Mouse (Mus musculus): ENCODE results near the gene Gprc5a.

The Gprc5a gene

DNA sequence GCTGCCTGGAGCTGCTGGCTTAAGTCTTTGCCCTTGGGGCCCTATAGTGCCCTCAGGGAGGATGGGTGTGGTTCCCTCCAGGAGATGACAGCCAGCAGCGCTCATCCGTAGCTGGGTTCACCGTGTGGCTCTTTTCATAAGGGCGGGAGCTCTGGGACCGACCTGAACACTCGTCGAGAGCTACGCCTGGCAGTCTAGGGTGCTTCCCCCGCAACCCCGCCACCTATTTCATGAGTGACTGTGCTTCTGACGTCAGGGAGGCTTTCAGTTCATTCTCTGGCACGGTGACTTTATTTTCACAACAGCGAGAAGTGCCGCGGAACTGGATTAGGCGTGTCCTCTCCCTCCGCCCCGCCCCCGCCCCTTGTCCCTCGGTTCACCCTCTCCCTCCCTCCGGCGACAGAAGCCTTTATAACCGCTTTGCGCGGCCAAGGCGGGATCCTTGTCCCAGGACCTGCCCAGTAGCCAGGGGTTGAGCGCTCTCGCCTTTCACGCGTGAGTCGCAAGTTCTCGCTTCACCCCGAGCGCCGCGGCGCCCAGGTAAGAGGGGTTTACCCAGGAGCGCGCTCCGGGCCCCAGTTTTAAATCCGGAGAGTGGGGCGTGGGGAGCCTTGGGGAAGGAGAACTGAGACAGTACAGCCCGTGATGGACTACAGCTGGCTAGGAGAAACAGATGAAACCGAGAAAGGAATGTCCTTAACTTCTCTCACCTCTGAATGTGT is at the start of gene Gprc5a:
Gene Gprc5a (plus strand): TSS at position 416 of the 722 bp plus-strand sequence.
- TF ChIP-seq GATA4 (IDR thresholded peaks at IDR 0.05; ENCODE audit: insufficient replicate concordance, low read length) = no peak

DNA sequence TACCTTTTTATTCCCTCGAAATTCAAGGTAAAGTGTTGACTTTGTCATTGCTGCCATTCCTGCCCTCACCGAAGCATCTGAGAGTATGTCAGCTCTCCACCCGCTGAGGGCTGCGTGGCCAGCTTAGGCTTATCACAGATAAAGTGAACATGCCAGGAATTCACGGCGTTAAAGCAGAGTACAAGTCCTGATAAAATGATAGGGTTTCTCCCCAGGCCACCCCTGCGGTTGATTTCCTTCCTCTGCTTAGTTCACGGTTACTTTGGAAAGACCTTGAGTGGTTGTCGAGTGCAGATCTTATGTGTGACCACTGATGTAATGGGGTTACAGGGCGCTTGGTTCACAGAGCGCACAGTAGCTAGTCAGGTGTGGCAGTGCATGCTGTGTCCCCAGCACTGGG is 48.2 kb upstream of the Gprc5a start:
- TF ChIP-seq GATA4 (IDR thresholded peaks at IDR 0.05; ENCODE audit: insufficient replicate concordance, low read length) = no peak

DNA sequence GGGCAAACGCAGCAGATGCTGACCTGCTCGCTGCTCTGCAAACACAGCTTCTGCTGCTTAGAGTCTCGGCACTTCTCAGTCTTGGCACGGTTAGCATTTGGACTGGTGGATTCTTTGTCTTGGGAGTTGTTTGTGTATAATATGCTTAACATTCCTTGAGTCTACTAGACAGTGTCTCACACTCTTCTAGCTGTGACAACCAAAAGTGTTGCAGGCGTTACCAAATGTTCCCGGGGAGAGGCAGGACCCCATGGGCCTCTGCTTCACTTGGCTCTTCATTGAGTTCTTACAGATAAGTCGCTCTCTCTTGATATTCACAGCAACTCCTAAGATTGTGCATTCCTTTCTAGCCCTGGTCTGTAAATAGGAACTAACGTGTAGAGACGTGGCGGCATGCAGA is 45.9 kb upstream of the Gprc5a start:
- TF ChIP-seq GATA4 (IDR thresholded peaks at IDR 0.05; ENCODE audit: insufficient replicate concordance, low read length) = no peak

DNA sequence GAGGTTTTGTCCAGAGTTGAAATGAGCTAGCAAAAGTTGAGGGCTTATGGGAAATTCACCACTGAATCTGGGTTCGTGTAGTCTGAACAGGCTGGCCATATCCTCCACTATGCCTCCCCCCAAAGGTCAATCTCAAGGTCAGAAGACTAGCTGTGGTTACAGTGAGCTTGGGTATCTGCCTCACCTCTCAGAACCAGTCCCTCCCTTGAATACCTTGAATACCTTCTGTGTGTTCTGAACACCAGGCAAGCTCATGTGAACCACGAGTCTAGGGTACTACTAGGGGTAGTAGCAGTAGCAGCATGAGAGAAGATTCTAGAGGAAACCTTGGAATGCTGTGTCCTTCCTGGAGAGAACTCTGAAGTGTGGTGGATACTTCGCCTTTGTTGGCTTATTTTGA is 43.8 kb upstream of the Gprc5a start:
- TF ChIP-seq GATA4 (IDR thresholded peaks at IDR 0.05; ENCODE audit: insufficient replicate concordance, low read length) = no peak

DNA sequence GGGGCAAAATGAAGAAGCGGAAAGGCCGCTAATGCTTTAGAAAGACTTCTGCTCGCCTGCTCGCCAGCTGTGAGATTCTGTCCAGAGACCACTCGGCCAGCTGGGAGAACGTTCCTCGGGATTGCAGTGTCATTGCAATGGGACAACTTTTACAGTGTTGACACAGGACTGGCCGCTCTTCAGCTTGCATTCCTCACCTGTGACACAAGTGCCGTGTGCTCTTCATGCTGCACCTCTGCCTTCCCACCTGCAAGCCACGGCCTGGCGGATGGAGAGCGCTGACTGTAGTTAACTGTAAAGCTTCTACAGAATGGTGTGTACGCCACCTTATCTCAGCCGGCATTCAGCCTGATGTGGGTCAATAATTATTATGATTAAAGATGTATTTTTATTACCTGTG is 42.1 kb upstream of the Gprc5a start:
- TF ChIP-seq GATA4 (IDR thresholded peaks at IDR 0.05; ENCODE audit: insufficient replicate concordance, low read length) = no peak

DNA sequence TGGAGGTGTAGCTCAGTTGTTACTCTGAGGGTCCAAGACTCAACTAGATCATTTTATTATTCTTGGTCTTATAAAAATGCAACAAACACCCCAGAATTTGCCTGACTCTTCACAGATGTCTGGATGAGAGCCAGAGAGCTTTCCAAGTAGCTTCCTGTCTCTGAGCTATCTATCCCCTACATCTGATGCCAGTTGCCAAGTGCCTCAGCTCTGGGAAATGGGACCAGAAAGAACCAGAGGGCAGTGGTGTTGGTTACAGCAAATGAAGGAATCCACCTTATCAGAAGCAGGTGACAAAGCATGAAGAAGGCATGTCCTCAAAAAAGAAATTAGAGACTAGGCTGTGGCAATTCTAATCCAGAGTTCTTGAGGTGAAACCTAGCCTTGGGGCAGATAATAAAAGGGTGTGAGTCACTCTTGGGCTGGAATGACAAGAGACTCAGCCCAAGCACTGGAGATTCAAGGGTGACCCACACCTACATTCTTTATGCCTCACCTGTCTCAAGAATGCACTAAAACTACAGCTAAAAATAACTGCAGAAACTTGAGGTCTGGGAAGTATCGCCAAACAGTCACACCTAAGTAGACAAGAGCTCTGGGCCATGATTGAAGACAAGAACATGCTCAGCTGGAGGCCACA is 40.5 kb upstream of the Gprc5a start:
- TF ChIP-seq GATA4 (IDR thresholded peaks at IDR 0.05; ENCODE audit: insufficient replicate concordance, low read length) = no peak

DNA sequence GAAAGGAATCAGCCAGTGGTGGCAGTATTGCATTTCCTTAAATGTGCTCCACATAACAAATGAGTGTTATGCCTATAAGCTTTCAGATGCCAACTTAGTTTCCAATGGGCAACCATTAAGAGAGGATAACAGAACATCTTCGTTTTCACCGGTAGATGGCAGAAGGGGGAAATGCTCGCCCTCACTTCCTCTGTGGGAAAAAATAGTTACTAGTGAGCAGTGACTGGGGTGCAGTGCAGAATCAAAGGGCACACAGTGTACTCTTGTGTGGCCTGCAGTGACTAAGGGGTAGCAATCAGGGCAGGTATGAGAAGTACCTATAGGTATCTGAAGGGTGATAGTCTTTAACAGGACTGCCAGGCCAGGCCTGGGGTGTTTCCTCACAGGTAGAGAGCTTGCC is 39.2 kb upstream of the Gprc5a start:
- no peak for TF ChIP-seq GATA4 (IDR thresholded peaks at IDR 0.05; ENCODE audit: insufficient replicate concordance, low read length)

DNA sequence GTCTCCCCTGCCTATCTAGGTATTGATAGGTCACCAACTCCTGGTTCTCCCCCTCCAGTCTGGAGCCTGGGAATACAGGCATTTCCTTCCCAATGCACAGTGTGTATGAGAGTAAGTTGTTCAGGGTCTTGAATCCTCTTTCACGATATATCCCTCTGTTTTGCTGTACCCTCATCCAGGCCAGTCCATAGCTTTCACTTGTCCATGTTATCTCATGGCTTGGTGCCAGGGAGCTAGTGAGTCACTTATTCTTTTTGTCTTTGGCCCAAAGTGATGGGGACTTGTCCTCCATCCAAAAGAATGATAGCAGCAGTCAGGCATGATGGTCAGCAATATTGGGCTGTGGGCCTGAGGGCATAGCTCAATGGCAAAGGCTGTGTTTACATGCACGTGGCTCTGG is 38.7 kb upstream of the Gprc5a start:
- TF ChIP-seq GATA4 (IDR thresholded peaks at IDR 0.05; ENCODE audit: insufficient replicate concordance, low read length) = no peak

DNA sequence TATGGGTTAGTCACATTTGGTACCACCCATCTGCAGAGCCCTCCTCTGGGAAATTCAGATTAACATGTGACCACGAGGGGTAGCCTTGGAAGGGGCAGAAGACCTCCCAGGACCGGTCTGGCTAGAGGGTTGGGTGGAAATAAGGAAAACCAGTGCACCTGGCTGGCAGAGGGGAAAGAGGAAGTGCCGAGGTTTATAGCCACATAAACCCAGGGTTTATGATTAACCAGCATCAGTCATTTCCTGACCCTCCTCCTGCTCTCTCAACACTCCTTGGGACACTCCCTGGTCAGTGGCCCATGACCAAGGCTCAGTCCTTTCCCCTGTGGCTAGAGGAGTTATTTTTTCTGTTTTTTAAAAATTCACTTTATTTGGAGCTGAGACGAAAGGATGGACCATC is 36.2 kb upstream of the Gprc5a start:
- no peak for TF ChIP-seq GATA4 (IDR thresholded peaks at IDR 0.05; ENCODE audit: insufficient replicate concordance, low read length)

DNA sequence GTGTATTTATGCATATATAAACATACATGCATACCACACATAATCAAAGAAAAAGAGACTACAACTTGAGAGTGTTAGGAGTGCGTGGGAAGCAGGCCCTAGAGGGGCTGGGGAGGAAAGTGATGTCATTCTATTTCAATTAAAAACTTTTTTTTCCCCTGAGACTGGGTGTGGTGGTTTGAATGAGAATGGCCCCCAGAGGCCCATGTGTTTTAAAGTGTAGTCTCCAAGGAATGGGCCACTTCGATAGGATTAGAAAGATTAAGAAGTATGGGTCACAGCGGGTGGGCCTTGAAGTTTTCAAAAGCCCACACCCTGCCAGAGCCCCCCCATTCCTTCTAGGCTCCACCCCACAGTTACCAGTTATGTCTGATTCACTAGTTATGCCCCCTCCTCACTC is 26.8 kb upstream of the Gprc5a start:
- TF ChIP-seq GATA4 (IDR thresholded peaks at IDR 0.05; ENCODE audit: insufficient replicate concordance, low read length) = no peak

DNA sequence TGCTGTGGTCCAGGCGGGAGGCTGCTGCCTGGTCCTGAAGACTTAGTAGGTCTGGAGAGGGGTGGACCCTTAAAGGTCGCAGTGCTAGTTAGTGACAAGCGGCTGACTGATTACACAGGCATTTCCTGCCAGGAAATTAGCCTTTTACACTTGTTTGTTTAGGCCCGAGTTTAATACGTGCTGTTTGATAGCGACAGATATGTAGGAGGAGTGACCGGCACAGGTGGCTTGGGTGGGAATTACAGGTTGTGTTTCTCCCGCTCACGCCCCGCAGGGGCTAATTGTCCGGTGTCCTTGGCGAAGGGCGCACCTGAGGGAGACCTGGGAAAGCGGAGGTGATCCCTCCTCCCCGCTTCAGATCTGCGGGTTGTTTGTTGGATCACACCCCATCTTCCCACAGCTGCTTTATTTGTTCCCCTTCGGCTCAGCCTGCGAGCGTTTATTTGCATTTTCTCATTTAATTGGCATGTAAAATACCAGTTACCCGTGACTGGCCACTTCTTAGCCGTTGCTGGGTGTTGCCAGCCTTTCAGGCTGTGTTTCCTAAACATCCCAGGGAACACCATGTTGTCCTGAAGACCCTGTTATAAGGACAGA is 25.1 kb upstream of the Gprc5a start:
- TF ChIP-seq GATA4 (IDR thresholded peaks at IDR 0.05; ENCODE audit: insufficient replicate concordance, low read length) = no peak

DNA sequence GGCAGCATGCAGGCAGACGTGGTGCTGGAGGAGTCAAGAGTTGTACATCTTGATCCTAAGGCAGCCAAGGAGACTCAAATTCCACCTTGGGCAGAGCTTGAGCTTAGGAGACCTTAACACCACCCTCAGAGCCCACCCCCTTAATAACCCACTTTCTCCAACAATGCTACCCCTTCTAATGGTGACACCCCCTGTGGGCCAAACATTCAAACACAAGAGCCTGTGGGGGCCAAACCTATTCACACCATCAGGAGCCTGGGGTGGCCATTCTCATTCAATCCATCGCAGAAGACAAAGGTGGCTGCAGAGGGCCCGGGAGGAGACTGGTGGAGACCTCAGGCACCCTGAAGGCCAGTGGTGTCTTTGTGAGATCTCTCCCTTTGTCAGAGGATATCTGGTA is 23.5 kb upstream of the Gprc5a start:
- no peak for TF ChIP-seq GATA4 (IDR thresholded peaks at IDR 0.05; ENCODE audit: insufficient replicate concordance, low read length)

DNA sequence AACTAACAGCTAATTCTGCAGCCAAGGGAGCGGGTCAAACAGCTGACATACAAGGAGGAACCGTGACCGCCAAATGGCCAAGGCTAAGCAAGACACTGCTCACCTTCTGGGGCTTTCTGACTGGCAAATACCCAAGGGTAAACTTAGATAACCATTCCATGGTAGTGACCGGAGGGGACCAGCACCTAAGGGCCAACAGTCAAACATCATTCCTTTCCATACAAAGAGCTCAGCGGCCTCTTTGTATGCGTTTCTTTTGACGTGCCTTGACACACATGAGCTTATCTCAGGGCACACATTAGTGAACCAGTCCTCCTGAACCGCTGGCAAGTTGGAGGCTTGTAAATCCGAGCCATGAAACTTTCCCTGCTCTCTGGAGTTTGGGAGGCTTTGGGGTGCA is 18.2 kb upstream of the Gprc5a start:
- TF ChIP-seq GATA4 (IDR thresholded peaks at IDR 0.05; ENCODE audit: insufficient replicate concordance, low read length) = no peak

DNA sequence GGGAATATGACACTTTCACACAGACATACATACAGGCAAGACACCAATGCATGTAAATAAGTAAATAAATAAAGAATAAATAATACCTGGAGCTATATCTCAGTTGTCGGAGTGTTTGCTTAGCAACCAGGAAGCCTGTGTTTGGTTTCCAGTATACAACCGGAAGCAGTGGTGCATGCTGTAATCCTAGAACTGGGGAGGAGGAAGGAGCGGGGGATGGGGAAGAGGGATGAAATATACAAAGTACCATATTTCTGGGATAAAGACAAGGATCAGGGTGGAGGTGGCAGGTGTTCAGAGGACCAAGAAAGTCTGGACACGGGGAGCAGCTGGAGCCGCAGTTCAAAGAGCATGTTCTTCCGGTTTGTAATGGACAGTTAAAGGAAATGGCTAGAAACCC is 16.9 kb upstream of the Gprc5a start:
- TF ChIP-seq GATA4 (IDR thresholded peaks at IDR 0.05; ENCODE audit: insufficient replicate concordance, low read length) = no peak

DNA sequence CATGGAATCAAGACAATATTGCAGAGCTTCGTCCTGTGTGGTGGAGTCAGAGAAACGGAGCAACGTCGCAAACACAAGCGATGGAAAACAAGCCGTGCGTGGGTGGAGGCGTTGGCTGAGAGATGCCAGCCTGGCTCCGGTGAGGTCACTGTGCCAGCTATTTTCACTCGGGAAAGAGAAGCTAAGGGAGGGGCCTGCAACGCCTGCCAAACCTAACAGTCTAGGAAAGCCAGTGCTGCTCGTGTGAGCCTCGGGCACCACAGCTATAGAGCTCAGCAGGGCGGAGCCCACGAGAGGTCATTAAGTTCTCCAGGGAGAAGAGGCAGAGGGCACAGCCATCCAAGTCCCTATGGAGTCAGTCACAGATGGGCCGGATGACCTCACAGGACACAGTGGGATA is 16.5 kb upstream of the Gprc5a start:
- TF ChIP-seq GATA4 (IDR thresholded peaks at IDR 0.05; ENCODE audit: insufficient replicate concordance, low read length) = no peak

DNA sequence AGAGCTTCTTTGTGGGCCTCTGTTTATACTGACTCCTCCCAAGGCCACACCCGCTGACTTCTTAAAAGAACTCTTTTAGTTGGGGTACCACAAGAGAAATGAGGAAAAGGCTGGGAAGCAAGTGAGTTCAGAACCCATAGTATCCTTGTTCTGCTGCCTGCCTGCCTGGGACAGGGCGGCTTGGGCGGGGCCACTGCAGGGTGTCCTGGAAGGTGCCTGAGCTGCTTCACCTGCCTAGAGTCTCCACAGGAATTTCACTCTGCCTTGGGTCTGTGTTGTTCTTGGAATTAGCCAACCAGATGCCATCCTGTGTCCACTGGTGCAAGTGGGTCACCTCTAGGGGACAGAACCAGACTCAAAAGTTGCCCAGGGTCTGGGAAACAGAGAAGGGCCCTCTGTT is 11.7 kb upstream of the Gprc5a start:
- TF ChIP-seq GATA4 (IDR thresholded peaks at IDR 0.05; ENCODE audit: insufficient replicate concordance, low read length) = no peak

All from liver, adult (tissue).